Mouse (Mus musculus): ENCODE data around the gene Moxd1. TPM values are rescaled to one million over a fixed set of nuclear protein-coding genes. Genes with fewer than 3 reads are reported as not detected.

The Moxd1 gene
- not detected in 2 replicates for total RNA-seq (2014; rRNA removed)
- polyA plus RNA-seq (2012; rRNA removed), result not detected in 2 replicates

DNA sequence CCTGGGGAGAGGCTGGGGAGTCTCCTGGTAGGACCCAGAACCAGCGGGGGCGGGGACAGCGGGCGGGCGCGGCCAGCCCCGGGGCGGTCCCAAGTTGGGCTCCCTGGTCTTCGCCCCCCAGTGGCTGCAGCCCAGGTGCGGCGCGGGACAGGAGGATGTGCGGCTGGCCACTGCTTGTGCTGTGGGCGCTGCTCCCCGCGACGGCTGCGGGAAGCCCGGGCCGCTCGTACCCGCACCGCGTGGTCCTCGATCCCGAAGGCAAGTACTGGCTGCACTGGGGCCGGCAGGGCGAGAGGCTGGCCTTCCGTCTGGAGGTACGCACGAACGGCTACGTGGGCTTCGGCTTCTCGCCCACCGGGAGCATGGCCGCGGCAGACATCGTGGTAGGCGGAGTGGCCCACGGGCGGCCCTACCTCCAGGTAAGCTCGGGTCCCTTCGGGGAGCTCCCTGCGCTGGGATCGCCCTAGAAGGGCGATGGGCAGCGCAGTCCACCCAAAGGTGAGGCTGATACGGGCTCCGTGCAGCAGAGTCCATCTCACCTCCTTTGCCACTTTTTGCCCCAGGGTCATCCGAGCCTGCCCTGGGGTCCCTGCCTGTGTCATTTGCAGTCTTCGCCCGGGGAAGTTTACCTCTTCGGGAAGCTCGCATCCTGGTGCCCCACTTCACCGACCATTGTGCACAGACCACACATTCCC lies at the start of gene Moxd1:
Moxd1 (plus strand) TSS at position 69 of the 695 bp plus-strand sequence.
- Histone ChIP-seq H3K4me3 (ENCODE audit: insufficient read depth, low read depth, low read length) (peak within 1 kb of the TSS; percentile 28; the same call in 1 of the 2 replicates), H3K4me1 (ENCODE audit: control insufficient read depth, insufficient read depth, low read length) (peaks cover 2% of the 10 kb centered on the region; the same call in 1 of the 2 replicates), H3K27ac (replicated peaks; ENCODE audit: insufficient read depth, low read depth, low read length) (no peak within 1 kb of the TSS), H3K9ac (ENCODE audit: low read depth, low read length) (0 out of 2 replicates have a peak within 1 kb of the TSS, but pooled peaks have one; percentile 2), H3K36me3 (ENCODE audit: control insufficient read depth, insufficient read depth, low read length) (no peaks in the 10 kb centered on the region), H3K79me2 (ENCODE audit: control insufficient read depth, insufficient read depth, low read length) (no peaks in the 10 kb centered on the region), H3K27me3 (ENCODE audit: control insufficient read depth, insufficient read depth, low read length) (peaks cover 8% of the 10 kb centered on the region)
- TF ChIP-seq POLR2A (IDR thresholded peaks at IDR 0.05; ENCODE audit: extremely low read depth, insufficient read depth, low read length) (no peak), CTCF (IDR thresholded peaks at IDR 0.05; ENCODE audit: low read depth, low read length) (peak; percentile 5; the same call in 1 of the 2 replicates)
- 3% methylated on average over 56 of the region's 56 CpGs for WGBS
- DNase-seq (ENCODE audit: extremely low read depth, low read depth, low spot score), result no peak

DNA sequence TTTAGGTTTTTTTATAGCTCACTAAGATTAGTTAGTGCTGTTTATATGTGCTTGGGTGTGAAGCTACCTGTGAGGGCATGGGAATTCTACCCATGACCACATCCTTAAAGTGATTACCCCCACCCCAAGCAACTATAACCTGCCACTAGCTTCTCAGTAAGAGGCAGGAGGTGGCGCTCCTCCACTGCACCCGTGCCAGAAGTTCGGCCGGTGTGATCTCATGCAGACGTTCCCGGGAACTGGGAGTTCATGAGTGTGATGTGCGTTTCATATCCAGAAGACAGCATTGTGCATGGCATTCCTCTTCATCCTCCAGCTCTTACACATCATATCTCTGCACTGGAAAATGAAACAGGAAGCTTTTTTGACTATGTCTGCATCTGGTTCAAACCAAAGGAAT lies 32.9 kb upstream of the Moxd1 start:
- 60% methylated on average over 7 of the region's 7 CpGs for WGBS
- Histone ChIP-seq H3K79me2 (ENCODE audit: control insufficient read depth, insufficient read depth, low read length) (no peaks in the 10 kb centered on the region), H3K27me3 (ENCODE audit: control insufficient read depth, insufficient read depth, low read length) (no peaks in the 10 kb centered on the region), H3K36me3 (ENCODE audit: control insufficient read depth, insufficient read depth, low read length) (peaks cover 24% of the 10 kb centered on the region), H3K9ac (ENCODE audit: low read depth, low read length) (no peak overlapping the region), H3K4me1 (ENCODE audit: control insufficient read depth, insufficient read depth, low read length) (no peaks in the 10 kb centered on the region), H3K4me3 (ENCODE audit: insufficient read depth, low read depth, low read length) (no peak overlapping the region), H3K27ac (replicated peaks; ENCODE audit: insufficient read depth, low read depth, low read length) (no peak overlapping the region)
- no peak for DNase-seq (ENCODE audit: extremely low read depth, low read depth, low spot score)
- TF ChIP-seq CTCF (IDR thresholded peaks at IDR 0.05; ENCODE audit: low read depth, low read length) (peak; percentile 43; the same call in 1 of the 2 replicates), POLR2A (IDR thresholded peaks at IDR 0.05; ENCODE audit: extremely low read depth, insufficient read depth, low read length) (no peak)

- no peaks in the 10 kb centered on the region for H3K27me3 ChIP-seq (ENCODE audit: control insufficient read depth, insufficient read depth, low read length)
- DNase-seq (ENCODE audit: extremely low read depth, low read depth, low spot score), result no peak
- no peak for TF ChIP-seq CTCF (IDR thresholded peaks at IDR 0.05; ENCODE audit: low read depth, low read length)
- no peak for TF ChIP-seq POLR2A (IDR thresholded peaks at IDR 0.05; ENCODE audit: extremely low read depth, insufficient read depth, low read length)
- no peak overlapping the region for H3K27ac ChIP-seq (replicated peaks; ENCODE audit: insufficient read depth, low read depth, low read length)
- H3K79me2 ChIP-seq (ENCODE audit: control insufficient read depth, insufficient read depth, low read length), result no peaks in the 10 kb centered on the region
- peaks cover 9% of the 10 kb centered on the region for H3K36me3 ChIP-seq (ENCODE audit: control insufficient read depth, insufficient read depth, low read length)
- H3K4me3 ChIP-seq (ENCODE audit: insufficient read depth, low read depth, low read length), result no peak overlapping the region
- 56% methylated on average over 1 of the region's 1 CpGs for WGBS
- H3K4me1 ChIP-seq (ENCODE audit: control insufficient read depth, insufficient read depth, low read length), result no peaks in the 10 kb centered on the region
- H3K9ac ChIP-seq (ENCODE audit: low read depth, low read length), result no peak overlapping the region
These were observed 31.3 kb upstream of the Moxd1 start for GRCm38 (mm10) chr10:24191977-24192376.

GRCm38 (mm10) chr10:24199303-24199702 lies 24.0 kb upstream of the Moxd1 start:
- Histone ChIP-seq H3K4me1 (ENCODE audit: control insufficient read depth, insufficient read depth, low read length) (no peaks in the 10 kb centered on the region), H3K27me3 (ENCODE audit: control insufficient read depth, insufficient read depth, low read length) (no peaks in the 10 kb centered on the region), H3K79me2 (ENCODE audit: control insufficient read depth, insufficient read depth, low read length) (no peaks in the 10 kb centered on the region), H3K36me3 (ENCODE audit: control insufficient read depth, insufficient read depth, low read length) (no peaks in the 10 kb centered on the region), H3K4me3 (ENCODE audit: insufficient read depth, low read depth, low read length) (no peak overlapping the region), H3K9ac (ENCODE audit: low read depth, low read length) (no peak overlapping the region), H3K27ac (replicated peaks; ENCODE audit: insufficient read depth, low read depth, low read length) (no peak overlapping the region)
- DNase-seq (ENCODE audit: extremely low read depth, low read depth, low spot score), result no peak
- TF ChIP-seq CTCF (IDR thresholded peaks at IDR 0.05; ENCODE audit: low read depth, low read length) (no peak), POLR2A (IDR thresholded peaks at IDR 0.05; ENCODE audit: extremely low read depth, insufficient read depth, low read length) (no peak)
- 86% methylated on average over 12 of the region's 12 CpGs for WGBS

DNA sequence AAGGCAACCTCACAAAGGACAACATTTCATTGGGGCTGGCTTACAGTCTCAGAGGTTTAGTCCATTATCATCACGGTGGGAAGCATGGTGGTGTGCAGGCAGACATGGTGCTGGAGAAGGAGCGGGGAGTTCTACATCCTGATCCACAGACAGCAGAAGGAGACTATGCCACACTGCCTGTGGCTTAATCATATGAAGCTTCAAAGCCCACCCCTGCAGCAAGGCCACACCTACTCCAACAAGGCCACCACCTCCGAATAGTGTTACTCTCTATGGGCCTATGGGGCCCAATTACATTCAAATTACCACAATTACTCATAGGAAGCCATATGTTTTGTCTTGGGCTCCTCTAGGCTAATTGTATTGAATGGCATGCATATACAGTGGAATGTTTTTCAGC lies 23.2 kb upstream of the Moxd1 start:
- no peaks in the 10 kb centered on the region for H3K27me3 ChIP-seq (ENCODE audit: control insufficient read depth, insufficient read depth, low read length)
- H3K36me3 ChIP-seq (ENCODE audit: control insufficient read depth, insufficient read depth, low read length), result no peaks in the 10 kb centered on the region
- no peak overlapping the region for H3K9ac ChIP-seq (ENCODE audit: low read depth, low read length)
- H3K27ac ChIP-seq (replicated peaks; ENCODE audit: insufficient read depth, low read depth, low read length), result no peak overlapping the region
- DNase-seq (ENCODE audit: extremely low read depth, low read depth, low spot score), result no peak
- 97% methylated on average over 3 of the region's 3 CpGs for WGBS
- no peak for TF ChIP-seq CTCF (IDR thresholded peaks at IDR 0.05; ENCODE audit: low read depth, low read length)
- no peak for TF ChIP-seq POLR2A (IDR thresholded peaks at IDR 0.05; ENCODE audit: extremely low read depth, insufficient read depth, low read length)
- no peaks in the 10 kb centered on the region for H3K79me2 ChIP-seq (ENCODE audit: control insufficient read depth, insufficient read depth, low read length)
- no peak overlapping the region for H3K4me3 ChIP-seq (ENCODE audit: insufficient read depth, low read depth, low read length)
- H3K4me1 ChIP-seq (ENCODE audit: control insufficient read depth, insufficient read depth, low read length), result no peaks in the 10 kb centered on the region

GRCm38 (mm10) chr10:24210075-24210474 lies 13.2 kb upstream of the Moxd1 start:
- Histone ChIP-seq H3K27me3 (ENCODE audit: control insufficient read depth, insufficient read depth, low read length) (no peaks in the 10 kb centered on the region), H3K9ac (ENCODE audit: low read depth, low read length) (no peak overlapping the region), H3K27ac (replicated peaks; ENCODE audit: insufficient read depth, low read depth, low read length) (no peak overlapping the region), H3K36me3 (ENCODE audit: control insufficient read depth, insufficient read depth, low read length) (no peaks in the 10 kb centered on the region), H3K4me1 (ENCODE audit: control insufficient read depth, insufficient read depth, low read length) (no peaks in the 10 kb centered on the region), H3K79me2 (ENCODE audit: control insufficient read depth, insufficient read depth, low read length) (no peaks in the 10 kb centered on the region), H3K4me3 (ENCODE audit: insufficient read depth, low read depth, low read length) (no peak overlapping the region)
- no peak for TF ChIP-seq POLR2A (IDR thresholded peaks at IDR 0.05; ENCODE audit: extremely low read depth, insufficient read depth, low read length)
- no peak for TF ChIP-seq CTCF (IDR thresholded peaks at IDR 0.05; ENCODE audit: low read depth, low read length)
- no peak for DNase-seq (ENCODE audit: extremely low read depth, low read depth, low spot score)
- 83% methylated on average over 6 of the region's 6 CpGs for WGBS
